Mouse (Mus musculus) CH12.LX (cell line): ENCODE results near the gene Stat1. TPM values are rescaled to one million over a fixed set of nuclear protein-coding genes. Genes with fewer than 3 reads are reported as not detected.

Experiments used
- DNase-seq: peaks from one replicate; pipeline ENCODE4 v3.0.0-alpha.2; 2013; ENCODE audit errors: extremely low read depth
- H3K27ac ChIP-seq: 2 replicates; pipeline ENCODE4 v1.5.1; 2012; ENCODE audit warnings: low read depth, mild to moderate bottlenecking, control low read depth, moderate library complexity; ENCODE audit not compliant: insufficient read depth
- H3K27me3 ChIP-seq: replicated peaks from 2 replicates; pipeline ENCODE3; 2012; ENCODE audit warnings: inconsistent platforms
- H3K36me3 ChIP-seq, 2 experiments: replicated peaks in 1 of 2; 2 replicates each; pipeline versions ENCODE3 to v1.6.1; 2012; ENCODE audit warnings: inconsistent platforms in 1 of 2, low read length in 1 of 2, mild to moderate bottlenecking in 1 of 2, mixed read lengths in 1 of 2, moderate library complexity in 1 of 2; ENCODE audit not compliant: control insufficient read depth in 1 of 2, insufficient read depth in 1 of 2
- H3K4me1 ChIP-seq, 2 experiments: 2 replicates each; pipeline ENCODE4 v1.6.1; 2012; ENCODE audit warnings: inconsistent platforms in 1 of 2, moderate library complexity in 1 of 2; ENCODE audit not compliant: insufficient read depth in 2 of 2, control insufficient read depth in 1 of 2
- H3K4me2 ChIP-seq: 2 replicates; pipeline ENCODE4 v1.6.1; 2012; ENCODE audit warnings: low read depth, mild to moderate bottlenecking, control low read depth; ENCODE audit not compliant: poor library complexity, insufficient read depth, severe bottlenecking
- H3K4me3 ChIP-seq, 3 experiments: fragments of 150-350 bp in 1 of 3; sonication (generic) in 1 of 3; replicated peaks in 1 of 3; 2 replicates each; pipeline versions ENCODE3 to v1.5.1; 2011 to 2012; ENCODE audit warnings: low read depth in 2 of 3, low read length in 2 of 3, mild to moderate bottlenecking in 2 of 3, moderate library complexity in 2 of 3, control low read depth in 1 of 3, improper control_type of control experiment in 1 of 3, inconsistent platforms in 1 of 3, mixed read lengths in 1 of 3; ENCODE audit not compliant: poor library complexity in 1 of 3
- H3K79me2 ChIP-seq: replicated peaks from 2 replicates; pipeline ENCODE4 v1.6.1; 2012; ENCODE audit warnings: mild to moderate bottlenecking, moderate library complexity; ENCODE audit not compliant: control insufficient read depth, poor library complexity, insufficient read depth, severe bottlenecking; ENCODE audit errors: extremely low read depth
- H3K9ac ChIP-seq: 2 replicates; pipeline ENCODE4 v1.6.1; 2012; ENCODE audit warnings: low read depth, mild to moderate bottlenecking, control low read depth, moderate library complexity; ENCODE audit not compliant: insufficient read depth
- H3K9me3 ChIP-seq: replicated peaks from 2 replicates; pipeline ENCODE3; 2012; ENCODE audit warnings: low read length, inconsistent platforms, mixed read lengths
- BHLHE40 ChIP-seq: IDR thresholded peaks from 2 replicates; pipeline ENCODE4 v1.6.1; 2011; ENCODE audit warnings: mild to moderate bottlenecking, low read depth, low read length, improper control_type of control experiment
- CTCF ChIP-seq, 2 experiments: IDR thresholded peaks in 1 of 2; conservative IDR thresholded peaks in 1 of 2; 2 replicates each; pipeline ENCODE4 v1.5.1; 2011 to 2012; ENCODE audit warnings: low read depth in 2 of 2, low read length in 2 of 2, improper control_type of control experiment in 1 of 2, inconsistent platforms in 1 of 2, mild to moderate bottlenecking in 1 of 2, moderate library complexity in 1 of 2
- ELF1 ChIP-seq: IDR thresholded peaks from 2 replicates; pipeline ENCODE4 v1.6.1; 2014; ENCODE audit warnings: low read depth, mild to moderate bottlenecking, inconsistent platforms, low read length, improper control_type of control experiment
- EP300 ChIP-seq: IDR thresholded peaks from 2 replicates; pipeline ENCODE4 v1.6.1; 2011; ENCODE audit warnings: low read length, improper control_type of control experiment
- ETS1 ChIP-seq: conservative IDR thresholded peaks from 2 replicates; pipeline ENCODE4 v1.6.1; 2012; ENCODE audit warnings: low read depth, mild to moderate bottlenecking, inconsistent platforms, low read length, improper control_type of control experiment, moderate library complexity
- GABPA ChIP-seq: IDR thresholded peaks from 2 replicates; pipeline ENCODE4 v1.6.1; 2012; ENCODE audit warnings: low read depth, low read length, improper control_type of control experiment, inconsistent platforms; ENCODE audit not compliant: insufficient replicate concordance
- HCFC1 ChIP-seq: IDR thresholded peaks from 2 replicates; pipeline ENCODE4 v1.6.1; 2012; ENCODE audit warnings: low read depth, mild to moderate bottlenecking, inconsistent platforms, low read length, improper control_type of control experiment
- JUND ChIP-seq: conservative IDR thresholded peaks from 2 replicates; pipeline ENCODE4 v1.6.1; 2011; ENCODE audit warnings: low read depth, low read length, improper control_type of control experiment
- KAT2A ChIP-seq: IDR thresholded peaks from 2 replicates; pipeline ENCODE4 v1.6.1; 2012; ENCODE audit warnings: low read length, improper control_type of control experiment, inconsistent platforms; ENCODE audit not compliant: insufficient replicate concordance
- MAZ ChIP-seq: IDR thresholded peaks from 2 replicates; pipeline ENCODE4 v1.6.1; 2012; ENCODE audit warnings: low read depth, mild to moderate bottlenecking, inconsistent platforms, low read length, improper control_type of control experiment, moderate library complexity
- MXI1 ChIP-seq: IDR thresholded peaks from 2 replicates; pipeline ENCODE4 v1.6.1; 2011; ENCODE audit warnings: mild to moderate bottlenecking, low read depth, low read length, improper control_type of control experiment
- MYC ChIP-seq: IDR thresholded peaks from 2 replicates; pipeline ENCODE4 v1.6.1; 2011; ENCODE audit warnings: low read depth, mild to moderate bottlenecking, improper control_type of control experiment, low read length
- NELFE ChIP-seq: IDR thresholded peaks from 2 replicates; pipeline ENCODE4 v1.6.1; 2011; ENCODE audit warnings: low read depth, low read length, improper control_type of control experiment
- NRF1 ChIP-seq: IDR thresholded peaks from 2 replicates; pipeline ENCODE4 v1.6.1; 2014; ENCODE audit warnings: low read depth, mild to moderate bottlenecking, inconsistent platforms, low read length, improper control_type of control experiment, moderate library complexity
- PAX5 ChIP-seq: IDR thresholded peaks from 2 replicates; pipeline ENCODE4 v1.6.1; 2012; ENCODE audit warnings: low read length, inconsistent platforms, mixed read lengths
- POLR2AphosphoS2 ChIP-seq: IDR thresholded peaks from 2 replicates; pipeline ENCODE4 v1.6.1; 2011; ENCODE audit warnings: low read depth, low read length, improper control_type of control experiment
- RCOR1 ChIP-seq: conservative IDR thresholded peaks from 2 replicates; pipeline ENCODE4 v1.6.1; 2012; ENCODE audit warnings: low read depth, mild to moderate bottlenecking, inconsistent platforms, low read length, improper control_type of control experiment
- USF1 ChIP-seq: IDR thresholded peaks from 2 replicates; pipeline ENCODE4 v1.6.1; 2014; ENCODE audit warnings: low read depth, mild to moderate bottlenecking, inconsistent platforms, low read length, improper control_type of control experiment
- USF2 ChIP-seq: conservative IDR thresholded peaks from 2 replicates; pipeline ENCODE4 v1.6.1; 2011; ENCODE audit warnings: low read depth, low read length, improper control_type of control experiment
- ZC3H11A ChIP-seq: IDR thresholded peaks from 2 replicates; pipeline ENCODE4 v1.6.1; 2012; ENCODE audit warnings: low read depth, mild to moderate bottlenecking, inconsistent platforms, low read length, improper control_type of control experiment
- ZMIZ1 ChIP-seq: IDR thresholded peaks from 2 replicates; pipeline ENCODE4 v1.6.1; 2012; ENCODE audit warnings: low read depth, mild to moderate bottlenecking, inconsistent platforms, low read length, improper control_type of control experiment
- ZNF384 ChIP-seq: IDR thresholded peaks from 2 replicates; pipeline ENCODE4 v1.6.1; 2012; ENCODE audit warnings: low read depth, low read length, improper control_type of control experiment, inconsistent platforms
- dilution Hi-C: fragments of 300-500 bp; cut with MboI; formaldehyde crosslinking; loops from 2 replicates; pipeline ENCODE4 v1.14.3; 2020; ENCODE audit warnings: low sequenced_read_pairs; ENCODE audit not compliant: extremely low pct_unique_long_range_greater_than_20kb, extremely low pct_ligation_motif_present
- in situ Hi-C: fragments of 300-500 bp; cut with MboI; formaldehyde crosslinking; loops from 3 replicates; pipeline ENCODE4 v1.14.3; 2019; ENCODE audit warnings: low sequenced_read_pairs, low pct_ligation_motif_present, low pct_unique_long_range_greater_than_20kb, mixed read lengths
- polyA plus RNA-seq: library from polyadenylated mRNA; unstranded; fragments of >175 nt; gene quantifications from 2 replicates; pipeline ENCODE4 v1.2.1, GENCODE M21; 2012; ENCODE audit warnings: low read depth; ENCODE audit not compliant: insufficient read length
- total RNA-seq, 2 experiments: library from RNA; depleted of rRNA; stranded (reverse); fragments of 300-350 nt in 1 of 2; fragments of >200 nt in 1 of 2; gene quantifications; 2 replicates each; pipeline ENCODE4 v1.2.3; 2012 to 2014

The Stat1 gene
- total and polyA plus RNA-seq, 3 experiments, result 101 to 179 (median 143) TPM

GRCm38 (mm10) chr1:52158490-52159381 is 39.5 kb downstream of the Stat1 start:
- dilution Hi-C loops, result no loop called here
- H3K9ac ChIP-seq, result no peak overlapping the region
- no peaks in the 10 kb centered on the region for H3K9me3 ChIP-seq
- no peaks in the 10 kb centered on the region for H3K27me3 ChIP-seq
- peaks cover 86 to 96% of the 10 kb centered on the region in 2 experiments for H3K36me3 ChIP-seq
- H3K79me2 ChIP-seq, result no peaks in the 10 kb centered on the region
- in situ Hi-C loops, result no loop called here
- no peak for DNase-seq
- TF ChIP-seq EP300 (no peak), ZNF384 (no peak), POLR2AphosphoS2 (no peak), USF2 (no peak), ELF1 (no peak), NRF1 (no peak), PAX5 (no peak), JUND (no peak), RCOR1 (no peak)
- H3K4me3 ChIP-seq, result no peak overlapping the region
- H3K4me1 ChIP-seq, result peaks cover 0 to 3% of the 10 kb centered on the region in 2 experiments; a peak in 1 of 4 replicates
- no peak overlapping the region for H3K4me2 ChIP-seq
- H3K27ac ChIP-seq, result no peak overlapping the region

DNA sequence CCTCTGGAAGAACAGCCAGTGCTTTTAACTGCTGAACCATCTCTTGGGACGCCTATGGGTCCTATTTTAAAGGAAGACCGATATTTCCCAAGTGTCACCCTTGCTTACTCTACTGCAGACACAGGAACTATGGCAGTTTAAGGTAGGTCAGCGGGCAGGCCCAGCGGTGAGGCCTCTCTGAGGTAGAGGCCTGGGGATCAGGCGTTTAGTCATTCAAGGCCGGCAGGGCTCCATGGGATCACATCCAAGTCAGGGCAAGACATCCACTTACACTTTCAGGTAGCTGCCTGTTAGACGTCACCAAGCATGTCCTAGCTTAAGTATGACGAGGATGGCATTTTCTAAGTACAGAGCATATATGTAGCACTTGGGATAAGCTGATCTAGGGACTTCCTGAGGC is 41.9 kb downstream of the Stat1 start:
- Histone ChIP-seq H3K27me3 (no peaks in the 10 kb centered on the region), H3K4me2 (no peak overlapping the region), H3K4me3 (no peak overlapping the region), H3K79me2 (no peaks in the 10 kb centered on the region), H3K27ac (no peak overlapping the region), H3K4me1 (peaks cover 0 to 3% of the 10 kb centered on the region in 2 experiments; a peak in 1 of 4 replicates), H3K9ac (no peak overlapping the region), H3K36me3 (peaks cover 81 to 94% of the 10 kb centered on the region in 2 experiments), H3K9me3 (no peaks in the 10 kb centered on the region)
- dilution Hi-C loops (no loop called here), in situ Hi-C loops (no loop called here)
- no peak for TF ChIP-seq CTCF (conservative IDR thresholded peaks at IDR 0.05 in 1 of 2, IDR thresholded peaks at IDR 0.05 in 1 of 2; ENCODE audit: low read depth in 2 of 2, low read length in 2 of 2)
- no peak for TF ChIP-seq ZC3H11A
- TF ChIP-seq MAZ, result no peak
- TF ChIP-seq HCFC1, result no peak
- no peak for TF ChIP-seq ZMIZ1
- no peak for TF ChIP-seq NELFE
- TF ChIP-seq KAT2A, result no peak
- TF ChIP-seq BHLHE40, result no peak
- TF ChIP-seq ELF1, result no peak
- TF ChIP-seq USF1, result no peak
- TF ChIP-seq GABPA, result no peak
- TF ChIP-seq MXI1, result no peak
- no peak for TF ChIP-seq MYC
- TF ChIP-seq ETS1, result no peak
- no peak for TF ChIP-seq PAX5
- DNase-seq, result no peak
